Mouse (Mus musculus): ENCODE data around the gene Tmem119.
"Not testable (repeated sequence)": the region's sequence is repeated elsewhere in the genome, so short reads cannot be mapped to it uniquely, and the experiment has no call there.

Tmem119 gene

GRCm38 (mm10) chr5:113786985-113787384, 13.3 kb downstream of the Tmem119 start:
- DNase-seq = no peak

DNA sequence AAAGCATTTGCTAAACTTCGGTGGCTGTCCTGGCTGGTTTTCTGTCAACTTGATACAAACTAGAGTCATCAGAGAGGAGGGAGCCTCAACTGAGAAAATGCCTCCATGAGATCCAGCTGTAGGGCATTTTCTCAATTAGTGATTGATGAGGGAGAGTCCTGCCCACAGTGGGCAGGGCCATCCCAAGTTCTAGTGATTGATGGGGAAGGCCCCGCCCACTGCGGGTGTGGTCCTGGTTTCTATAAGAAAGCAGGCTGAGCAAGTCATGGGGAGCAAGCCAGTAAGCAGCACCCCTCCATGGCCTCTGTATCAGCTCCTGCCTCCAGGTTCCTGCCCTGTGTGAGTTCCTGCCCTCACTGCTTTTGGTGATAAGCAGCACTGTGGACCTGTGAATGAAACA, 16.2 kb downstream of the Tmem119 start:
- not testable (repeated sequence) for DNase-seq

- DNase-seq = peak; percentile 34
Observed at GRCm38 (mm10) chr5:113783581-113784001, 16.7 kb downstream of the Tmem119 start.

GRCm38 (mm10) chr5:113782624-113783023, 17.7 kb downstream of the Tmem119 start:
- no peak for DNase-seq

DNA sequence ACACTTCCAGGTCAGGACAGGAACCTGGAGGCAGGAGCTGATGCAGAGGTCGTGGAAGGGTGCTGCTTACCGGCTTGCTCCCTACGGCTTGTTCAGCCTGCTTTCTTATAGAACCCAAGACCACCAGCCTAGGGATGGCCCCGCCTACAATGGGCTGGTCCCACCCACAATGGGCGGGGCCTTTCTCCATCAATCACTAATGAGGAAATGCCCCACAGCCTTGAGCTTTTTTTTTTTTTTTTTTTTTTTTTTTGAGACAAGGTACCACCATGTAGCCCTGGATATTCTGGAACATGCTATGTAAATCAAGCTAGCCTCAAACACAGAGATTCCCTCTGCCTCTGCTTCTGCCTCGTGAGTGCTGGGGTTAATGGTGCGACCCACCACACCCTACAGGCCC, 18.4 kb downstream of the Tmem119 start:
- DNase-seq = no peak

GRCm38 (mm10) chr5:113781254-113781653, 19.1 kb downstream of the Tmem119 start:
- DNase-seq = no peak

DNA sequence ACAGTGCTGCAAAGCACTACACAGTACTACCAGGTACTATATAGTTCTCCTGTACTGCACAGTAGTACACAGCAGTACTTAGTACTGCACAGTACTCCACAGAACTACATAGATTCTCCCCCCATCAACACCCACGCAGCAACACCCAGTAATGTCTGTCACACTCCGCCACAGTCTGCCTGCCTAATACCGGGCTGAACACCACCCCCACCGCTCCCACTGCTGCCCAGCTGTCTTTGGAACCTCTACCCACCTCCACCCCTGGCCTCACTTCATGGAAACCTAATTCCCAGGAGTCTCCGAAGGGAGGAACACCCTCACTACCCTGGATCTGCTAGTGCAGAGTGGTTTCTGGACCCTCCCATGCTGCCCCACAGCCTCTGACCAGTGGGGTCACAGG, 19.6 kb downstream of the Tmem119 start:
- DNase-seq = no peak

DNA sequence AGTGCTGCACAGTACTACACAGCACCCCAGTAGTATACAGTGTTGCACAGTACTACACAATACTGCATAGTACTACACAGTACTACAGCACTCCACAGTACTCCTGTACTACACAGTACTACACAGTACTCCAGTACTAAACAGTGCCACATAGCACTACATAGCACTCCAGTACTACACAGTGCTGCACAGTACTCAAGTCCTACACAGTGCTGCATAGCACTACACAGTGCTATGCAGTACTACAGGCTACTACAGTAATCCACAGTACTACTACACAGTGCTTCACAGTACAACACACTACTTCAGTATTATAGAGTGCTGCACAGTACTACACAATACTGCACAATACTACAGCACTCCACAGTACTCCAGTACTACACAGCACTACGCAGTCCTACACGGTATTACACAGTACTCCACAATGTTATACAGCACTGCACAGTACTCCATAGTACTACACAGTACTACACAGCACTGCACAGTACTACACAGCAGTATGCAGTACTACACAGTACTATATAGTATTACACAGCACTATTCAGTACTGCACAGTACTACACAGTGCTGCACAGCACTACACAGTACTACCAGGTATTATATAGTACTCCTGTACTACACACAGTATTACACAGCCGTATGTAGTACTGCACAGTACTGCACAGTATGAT, 20.1 kb downstream of the Tmem119 start:
- no peak for DNase-seq

DNA sequence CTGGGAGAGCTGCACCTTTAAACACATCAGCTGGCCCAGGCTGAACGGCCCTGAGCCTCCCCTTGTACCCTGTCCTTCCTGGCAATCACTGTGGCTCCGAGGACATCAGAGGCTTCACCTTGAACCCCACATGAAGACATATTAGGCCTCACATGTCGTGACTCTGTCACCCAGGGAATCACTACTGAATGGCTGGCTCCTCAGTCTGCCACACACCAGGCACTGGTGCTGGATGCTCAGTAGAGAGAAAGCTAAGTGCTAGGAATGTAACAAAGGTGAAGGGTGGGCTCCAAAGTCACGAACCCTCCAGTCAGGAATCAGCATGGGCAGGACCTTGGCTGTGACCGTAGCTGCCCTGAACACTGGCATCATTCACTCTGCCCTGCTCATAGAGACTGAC, 20.7 kb downstream of the Tmem119 start:
- no peak for DNase-seq

DNA sequence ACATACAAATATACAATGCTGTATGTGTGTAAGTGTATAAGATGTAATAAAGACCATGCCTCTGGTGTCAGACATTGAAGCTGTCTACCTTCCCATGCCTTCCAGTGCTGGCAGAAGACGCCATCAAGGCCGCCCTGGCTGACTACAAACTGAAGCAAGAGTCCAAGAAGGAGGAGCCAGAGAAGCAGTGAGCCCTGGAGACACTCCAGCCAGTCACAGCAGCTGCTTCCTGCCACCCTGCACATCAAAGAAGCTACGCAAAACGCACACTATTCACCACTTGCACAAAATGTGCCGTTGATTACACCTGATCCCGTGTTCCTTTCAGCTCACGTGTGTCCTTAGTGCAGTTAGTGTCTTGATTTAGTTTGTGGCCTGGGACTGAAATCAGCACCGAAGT, 22.6 kb downstream of the Tmem119 start:
- DNase-seq = not testable (repeated sequence)

- no peak for DNase-seq
Observed at GRCm38 (mm10) chr5:113776896-113777226, 23.5 kb downstream of the Tmem119 start.

DNA sequence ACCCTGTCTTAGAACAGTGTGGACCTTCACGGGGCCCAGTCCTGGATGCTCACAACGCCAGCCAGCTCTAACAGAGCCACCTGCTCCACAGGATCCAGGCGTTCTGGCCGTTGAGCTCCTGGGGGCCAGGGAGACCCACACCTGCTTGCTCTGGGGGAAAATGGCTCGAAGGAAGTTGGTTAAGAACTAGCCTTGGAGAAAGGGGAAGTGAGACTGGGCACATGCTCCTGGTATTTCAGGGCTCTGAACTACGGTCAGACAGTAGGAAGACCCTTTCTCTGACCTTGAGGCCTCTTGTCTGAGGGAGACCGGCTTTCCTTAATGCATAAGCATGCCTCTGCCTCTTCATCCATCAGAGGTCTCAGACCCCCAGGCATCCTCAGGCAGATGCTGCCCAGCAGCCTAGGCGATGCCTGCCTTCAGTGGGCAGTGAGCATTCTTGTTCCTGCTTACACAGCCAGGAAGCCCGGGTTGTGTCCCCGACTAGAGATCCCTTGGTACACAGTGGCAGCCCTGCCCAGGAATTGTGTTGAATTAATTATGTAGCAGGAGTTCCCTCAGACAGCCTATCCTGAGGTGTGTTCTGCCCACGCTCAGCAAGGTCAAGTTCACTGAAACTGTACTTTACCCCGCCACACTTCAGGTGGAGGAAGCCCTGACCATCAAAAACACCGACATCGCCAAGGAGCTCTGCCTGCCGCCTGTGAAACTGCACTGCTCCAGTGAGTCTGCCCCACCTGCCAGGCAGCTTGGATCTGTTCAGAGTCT, 24.0 kb downstream of the Tmem119 start:
- DNase-seq = no peak

DNA sequence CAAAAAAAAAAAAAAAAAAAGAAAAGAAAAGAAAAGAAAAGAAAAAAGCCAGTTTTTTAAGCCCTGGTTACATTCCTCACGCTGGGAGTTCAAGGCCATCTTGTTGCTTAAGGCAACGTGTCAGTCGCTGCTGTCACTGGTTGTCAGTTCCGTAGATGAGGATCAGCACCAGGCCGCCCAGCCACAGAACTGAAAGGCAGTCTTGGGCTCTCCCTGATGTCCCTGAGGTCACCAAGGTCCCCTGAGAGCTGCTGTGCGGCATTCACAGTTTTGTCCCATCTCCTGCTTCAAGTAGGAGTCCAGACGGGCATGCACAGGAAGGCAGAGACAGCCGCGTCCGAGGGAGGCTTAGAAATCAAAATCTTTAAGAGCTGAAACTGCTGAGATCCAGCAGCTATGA, 24.7 kb downstream of the Tmem119 start:
- no peak for DNase-seq

GRCm38 (mm10) chr5:113773664-113774063, 26.7 kb downstream of the Tmem119 start:
- DNase-seq = peak; percentile 93

DNA sequence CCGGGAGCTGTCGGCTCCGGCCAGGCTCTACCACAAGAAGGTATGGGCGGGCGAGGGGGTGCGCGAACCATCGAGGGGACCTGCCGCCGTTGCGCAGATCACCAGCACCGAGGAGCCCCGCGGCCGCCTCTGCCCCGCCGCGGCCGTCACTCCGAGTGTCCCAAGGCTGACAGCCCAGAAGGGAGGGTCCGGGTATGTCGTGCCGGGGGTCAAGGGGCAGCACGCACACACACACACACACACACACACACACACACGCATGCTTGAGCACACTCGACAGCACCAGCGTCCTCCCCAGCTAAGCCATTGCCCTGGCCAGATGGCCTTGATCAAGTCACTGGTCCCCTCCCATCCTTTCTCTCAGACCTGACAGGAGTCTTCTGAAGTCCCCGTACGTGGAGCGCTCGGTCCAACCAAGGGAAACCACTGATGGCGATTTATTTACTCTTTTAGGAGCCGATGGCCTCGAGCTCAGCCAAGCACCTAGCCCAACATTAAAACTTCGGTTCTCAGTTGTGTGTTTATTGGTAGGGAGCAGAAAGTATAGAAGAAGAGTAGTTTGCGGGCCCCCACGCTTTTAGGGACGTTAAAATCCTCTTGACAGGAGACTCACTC, 27.3 kb downstream of the Tmem119 start:
- no peak for DNase-seq

GRCm38 (mm10) chr5:113772450-113772895, 27.8 kb downstream of the Tmem119 start, which contains the start of the genes Sart3 and Iscu:
Gene Sart3 (minus strand): TSS chr5:113772510.
Gene Iscu (plus strand): TSS chr5:113772748.
- DNase-seq = peak; percentile 95

- DNase-seq = peak; percentile 85
Observed at GRCm38 (mm10) chr5:113771213-113772162, 28.8 kb downstream of the Tmem119 start.

DNA sequence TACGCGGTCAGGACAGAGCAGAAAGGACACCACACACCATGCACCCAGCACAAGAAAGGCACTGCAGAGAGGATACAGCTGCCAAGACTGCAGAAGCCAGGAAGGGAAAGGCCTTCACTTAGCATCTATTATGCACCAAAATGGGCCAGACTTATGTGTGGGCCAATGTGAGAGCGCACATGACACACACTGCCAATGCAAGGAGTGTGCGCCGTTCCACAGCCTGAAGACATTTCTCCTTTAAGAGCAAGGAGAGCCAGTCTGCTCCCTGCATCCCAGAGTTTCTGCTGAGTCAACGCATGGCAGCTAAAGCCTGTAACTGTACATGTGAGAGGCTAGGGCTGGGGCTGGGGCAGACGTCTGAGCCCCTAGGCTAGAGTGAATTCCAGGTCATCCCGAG, 31.5 kb downstream of the Tmem119 start:
- no peak for DNase-seq

- DNase-seq = no peak
Observed at GRCm38 (mm10) chr5:113765641-113766526, 34.4 kb downstream of the Tmem119 start.

DNA sequence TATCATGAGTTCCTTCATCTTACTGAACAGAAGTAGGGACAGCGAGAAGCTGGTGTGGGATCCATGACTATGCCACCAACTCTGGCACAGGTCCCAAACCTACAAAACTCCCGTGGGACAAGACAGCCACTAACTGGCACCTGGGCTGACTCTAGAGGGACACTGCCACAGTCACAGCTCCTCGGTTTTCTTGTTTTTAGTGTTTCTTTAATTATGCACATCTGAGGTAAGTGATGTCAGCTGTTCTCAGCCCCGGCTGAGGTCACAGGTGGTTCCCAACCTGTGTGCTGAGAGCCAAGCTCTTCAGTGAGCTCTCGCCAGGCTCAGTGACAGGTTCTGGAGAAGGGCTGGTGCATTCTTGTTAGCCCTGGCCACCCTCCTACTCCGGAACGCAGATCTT, 35.9 kb downstream of the Tmem119 start:
- DNase-seq = no peak

- no peak for DNase-seq
Observed at GRCm38 (mm10) chr5:113761585-113761984, 38.7 kb downstream of the Tmem119 start.
